Comparison of ENCODE assay signal across 9 mouse cellular contexts in genomic region chr11:24074021-24074591, GRCm38 (mm10). TPM values are rescaled to one million over a fixed set of nuclear protein-coding genes. Genes with fewer than 3 reads are reported as not detected.
DNase-seq lines count a peak whose midpoint lies in the region; ATAC-seq and TF ChIP-seq lines count a peak whose summit lies in the region.
"Had no signal": no experiment of that assay in that cellular context is flagged by ENCODE, and none has a peak within 500 bp of the region (broad histone marks: within the 10 kb centered on the region; RNA-seq: fewer than 3 reads in every experiment).

No protein-coding gene starts in this region.

- no peak for ATAC-seq in hindbrain, embryonic 14.5 days (ENCODE audit: low FRiP score)
- no peak for ATAC-seq in midbrain, embryonic 13.5 days
- ATAC-seq in megakaryocyte progenitor cell, adult 5-6 weeks (replicated peaks; ENCODE audit: poor library complexity) = no peak

- H3K9ac ChIP-seq in hindbrain, embryonic 14.5 days = peak overlapping the region; percentile 98
- H3K9ac ChIP-seq in midbrain, embryonic 13.5 days (replicated peaks) = peak overlapping the region; percentile 95

- WGBS in hindbrain, embryonic 14.5 days = 1% methylated on average over 18 of the region's 18 CpGs
- under 1% methylated on average over 18 of the region's 18 CpGs for WGBS in midbrain, embryonic 13.5 days

- no peak for TF ChIP-seq CTCF in E14TG2a.4 (conservative IDR thresholded peaks at IDR 0.05; ENCODE audit: low read length)
- TF ChIP-seq CTCF in brain, embryonic 14.5 days (IDR thresholded peaks at IDR 0.05; ENCODE audit: borderline replicate concordance, extremely low read depth, insufficient read depth, insufficient read length) = no peak

- H3K27ac ChIP-seq in hindbrain, embryonic 14.5 days = peak overlapping the region; percentile 99
- no peak overlapping the region for H3K27ac ChIP-seq in midbrain, embryonic 13.5 days

- peaks cover 52% of the 10 kb centered on the region for H3K4me1 ChIP-seq in E14TG2a.4 (replicated peaks; ENCODE audit: low read depth, low read length)
- peaks cover 14% of the 10 kb centered on the region for H3K4me1 ChIP-seq in hindbrain, embryonic 14.5 days (replicated peaks; ENCODE audit: control insufficient read depth, insufficient read depth, low read length)
- H3K4me1 ChIP-seq in midbrain, embryonic 13.5 days (replicated peaks) = peaks cover 28% of the 10 kb centered on the region

- peak; percentile 88 for DNase-seq in brain, embryonic 14.5 days (ENCODE audit: low read depth)
- no peak for DNase-seq in hindbrain, embryonic 14.5 days (ENCODE audit: low spot score)
- DNase-seq in urinary bladder, postnatal 10 days (ENCODE audit: low spot score) = no peak
- no peak for DNase-seq in spleen, adult 18-20 months
- no peak for DNase-seq in heart, postnatal 14 days
- DNase-seq: kidney, adult 11 months had no signal

- H3K36me3 ChIP-seq in E14TG2a.4 (ENCODE audit: insufficient read depth, low read length) = no peaks in the 10 kb centered on the region
- H3K36me3 ChIP-seq in hindbrain, embryonic 14.5 days (replicated peaks; ENCODE audit: control insufficient read depth, insufficient read depth) = no peaks in the 10 kb centered on the region
- no peaks in the 10 kb centered on the region for H3K36me3 ChIP-seq in midbrain, embryonic 13.5 days

- H3K27me3 ChIP-seq in E14TG2a.4 (ENCODE audit: insufficient read depth, low read length) = peaks cover 51% of the 10 kb centered on the region
- no peaks in the 10 kb centered on the region for H3K27me3 ChIP-seq in hindbrain, embryonic 14.5 days (ENCODE audit: control insufficient read depth, insufficient read depth, low read length)
- H3K27me3 ChIP-seq in midbrain, embryonic 13.5 days = peaks cover 8% of the 10 kb centered on the region

- peak overlapping the region; percentile 100 for H3K4me2 ChIP-seq in hindbrain, embryonic 14.5 days (replicated peaks)
- peak overlapping the region; percentile 93 for H3K4me2 ChIP-seq in midbrain, embryonic 13.5 days (replicated peaks)

- intact Hi-C loops in heart, postnatal 14 days (cut with DNase I) = no loop called here

- TF ChIP-seq POLR2A in brain, embryonic 14.5 days (IDR thresholded peaks at IDR 0.05; ENCODE audit: borderline replicate concordance, extremely low read depth, insufficient read depth, insufficient read length, poor library complexity, severe bottlenecking) = no peak

- H3K9me3 ChIP-seq in E14TG2a.4 (ENCODE audit: low read length) = no peaks in the 10 kb centered on the region
- no peaks in the 10 kb centered on the region for H3K9me3 ChIP-seq in hindbrain, embryonic 14.5 days (ENCODE audit: control insufficient read depth, low read length)
- no peaks in the 10 kb centered on the region for H3K9me3 ChIP-seq in midbrain, embryonic 13.5 days

- H3K4me3 ChIP-seq in E14TG2a.4 (replicated peaks; ENCODE audit: low read length) = peak overlapping the region; percentile 49
- H3K4me3 ChIP-seq in hindbrain, embryonic 14.5 days (replicated peaks; ENCODE audit: low read length) = peak overlapping the region; percentile 87
- H3K4me3 ChIP-seq in midbrain, embryonic 13.5 days (replicated peaks) = peak overlapping the region; percentile 79

RNA-seq across cellular contexts. Expression of gene A830031A19Rik, which starts 0.7 kb away (rescaled TPM):
- 0.15 and 0.16 TPM in 2 replicates for polyA plus RNA-seq in brain, embryonic 14.5 days (2012; rRNA removed)
- not detected in 2 replicates for polyA plus RNA-seq in hindbrain, embryonic 14.5 days (2014; fragmentation: Nextera tagmentation; extraction: Ambion mirVana)
- polyA plus RNA-seq in midbrain, embryonic 13.5 days (2015; fragmentation: Nextera tagmentation; extraction: Ambion mirVana) = not detected in 2 replicates
- total RNA-seq in megakaryocyte progenitor cell, adult 5-6 weeks (2015) = not detected in 2 replicates
- not detected in 2 replicates for total RNA-seq in megakaryocyte progenitor cell, adult 5-6 weeks (2017)
- not detected for total RNA-seq in heart, postnatal 14 days (2021)

RNA-seq across cellular contexts. Expression of gene Bcl11a, which starts 3.8 kb away (rescaled TPM):
- polyA plus RNA-seq in brain, embryonic 14.5 days (2012; rRNA removed) = 70.1 and 88.6 TPM in 2 replicates
- 106 and 117 TPM in 2 replicates for polyA plus RNA-seq in hindbrain, embryonic 14.5 days (2014; fragmentation: Nextera tagmentation; extraction: Ambion mirVana)
- 97.6 and 102 TPM in 2 replicates for polyA plus RNA-seq in midbrain, embryonic 13.5 days (2015; fragmentation: Nextera tagmentation; extraction: Ambion mirVana)
- total RNA-seq in megakaryocyte progenitor cell, adult 5-6 weeks (2015) = 42.8 and 70.9 TPM in 2 replicates
- 24.3 and 29.1 TPM in 2 replicates for total RNA-seq in megakaryocyte progenitor cell, adult 5-6 weeks (2017)
- total RNA-seq in heart, postnatal 14 days (2021) = 1 to 10 TPM; 4.1 to 5.0 TPM
